Mouse (Mus musculus) embryonic facial prominence, embryonic 11.5 days (tissue): ENCODE data around the gene Chst15. TPM values are rescaled to one million over a fixed set of nuclear protein-coding genes. Genes with fewer than 3 reads are reported as not detected.

Experiments used
- ATAC-seq: fragments of 200-750 bp; cut with Nextera tagmentation; replicated peaks from 2 replicates; pipeline ENCODE4 v1.8.0; 2017; ENCODE audit warnings: low read depth; ENCODE audit not compliant: insufficient number of reproducible peaks, low FRiP score, low TSS enrichment
- DNase-seq: peaks from one replicate; pipeline ENCODE4 v3.0.0-alpha.2; 2015; ENCODE audit warnings: low spot score
- H3K27ac ChIP-seq: fragments of 300-500 bp; sonication (generic); replicated peaks from 2 replicates; pipeline ENCODE4 v1.5.1; 2014; ENCODE audit warnings: mild to moderate bottlenecking, low read depth, low read length, control low read depth
- H3K27me3 ChIP-seq: fragments of 300-500 bp; sonication (generic); 2 replicates; pipeline ENCODE4 v1.6.1; 2014; ENCODE audit warnings: mild to moderate bottlenecking, low read length, moderate library complexity, mixed read lengths; ENCODE audit not compliant: control insufficient read depth, insufficient read depth
- H3K36me3 ChIP-seq: fragments of 300-500 bp; sonication (generic); replicated peaks from 2 replicates; pipeline ENCODE4 v1.6.1; 2014; ENCODE audit warnings: low read depth, mild to moderate bottlenecking, low read length, moderate library complexity, mixed read lengths; ENCODE audit not compliant: control insufficient read depth, insufficient read depth
- H3K4me1 ChIP-seq: fragments of 300-500 bp; sonication (generic); 2 replicates; pipeline ENCODE4 v1.6.1; 2014; ENCODE audit warnings: low read length, mixed read lengths; ENCODE audit not compliant: control insufficient read depth, insufficient read depth
- H3K4me2 ChIP-seq: fragments of 300-500 bp; sonication (generic); 2 replicates; pipeline ENCODE4 v1.6.1; 2014; ENCODE audit warnings: low read depth, mild to moderate bottlenecking, control low read depth, low read length, moderate library complexity
- H3K4me3 ChIP-seq: fragments of 300-500 bp; sonication (generic); 2 replicates; pipeline ENCODE4 v1.5.1; 2014; ENCODE audit warnings: low read depth, low read length, control low read depth
- H3K9ac ChIP-seq: fragments of 300-500 bp; sonication (generic); replicated peaks from 2 replicates; pipeline ENCODE4 v1.6.1; 2014; ENCODE audit warnings: mild to moderate bottlenecking, control low read depth, low read length
- H3K9me3 ChIP-seq: fragments of 300-500 bp; sonication (generic); replicated peaks from 2 replicates; pipeline ENCODE4 v1.6.1; 2016; ENCODE audit warnings: mild to moderate bottlenecking, low read length, inconsistent platforms, mixed read lengths; ENCODE audit not compliant: control insufficient read depth
- WGBS: fragments of 180-500 bp; shearing (Covaris S2); extraction: QIAGEN DNeasy Blood & Tissue Kit; methylation state at CpG from one replicate; pipeline ENCODE4 v1.1.7; 2014; 5-methylcytosine and 5-hydroxymethylcytosine counted together
- polyA plus RNA-seq: library from polyadenylated mRNA; unstranded; fragments of >200 nt; fragmentation: Nextera tagmentation; extraction: Ambion mirVana; gene quantifications from 2 replicates; pipeline ENCODE4 v1.2.1, GENCODE M21; 2014

Chst15 gene
- polyA plus RNA-seq, 1 experiment from 2014 or later, result 8.7 TPM

DNA sequence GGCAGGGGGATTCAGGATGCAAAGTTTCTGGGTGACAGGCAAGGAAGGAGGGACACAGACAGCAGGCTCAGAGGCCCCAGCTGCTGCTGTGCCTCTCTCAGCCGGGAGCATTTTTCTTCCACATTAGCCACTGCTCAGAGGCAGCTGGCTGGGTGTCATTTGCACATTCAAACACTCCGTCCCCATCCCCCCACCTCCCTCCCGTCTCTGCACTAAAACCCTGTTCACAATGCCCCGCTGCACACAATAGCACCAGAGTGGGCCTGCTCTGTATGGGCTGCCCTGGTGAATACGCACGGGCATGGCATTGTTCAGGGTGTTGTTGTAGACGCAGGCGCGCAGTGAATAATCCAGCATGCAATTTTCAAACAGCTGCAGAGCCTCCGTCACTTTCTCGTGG, 69.5 kb downstream of the Chst15 start:
- Histone ChIP-seq H3K27ac (0 out of 2 replicates have a peak overlapping the region, but pooled peaks have one; percentile 22), H3K4me2 (no peak overlapping the region), H3K4me3 (no peak overlapping the region), H3K36me3 (no peaks in the 10 kb centered on the region), H3K9me3 (no peaks in the 10 kb centered on the region), H3K4me1 (peaks cover 3% of the 10 kb centered on the region; the same call in 1 of the 2 replicates), H3K27me3 (no peaks in the 10 kb centered on the region), H3K9ac (peak overlapping the region; percentile 36)
- 12% methylated on average over 11 of the region's 11 CpGs for WGBS
- ATAC-seq (peak; percentile 92), DNase-seq (peak; percentile 76)

DNA sequence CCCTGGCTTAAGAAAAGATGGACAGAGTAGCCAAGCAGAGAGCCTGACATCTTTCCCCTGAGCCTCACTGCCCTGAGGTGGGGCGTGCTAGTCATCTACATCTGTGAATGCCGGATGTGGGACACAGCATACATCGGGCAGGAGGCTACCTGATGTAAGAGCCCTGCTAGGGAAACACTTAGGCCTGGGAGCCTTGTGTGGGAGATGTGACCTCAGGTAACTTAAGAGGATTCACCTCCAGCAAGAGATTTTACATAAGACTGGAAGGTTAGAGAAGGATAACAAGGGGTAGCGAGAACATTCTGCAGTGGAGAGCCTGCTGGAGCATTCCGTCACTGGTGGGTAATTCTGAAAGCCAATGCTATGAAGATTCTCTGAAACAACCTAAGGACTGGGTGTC, 69.9 kb downstream of the Chst15 start:
- 54% methylated on average over 5 of the region's 5 CpGs for WGBS
- Histone ChIP-seq H3K4me1 (peaks cover 3% of the 10 kb centered on the region; the same call in 1 of the 2 replicates), H3K4me3 (no peak overlapping the region), H3K27me3 (no peaks in the 10 kb centered on the region), H3K9ac (peak overlapping the region; percentile 36; the same call in 1 of the 2 replicates), H3K9me3 (no peaks in the 10 kb centered on the region), H3K27ac (0 out of 2 replicates have a peak overlapping the region, but pooled peaks have one; percentile 22), H3K4me2 (no peak overlapping the region), H3K36me3 (no peaks in the 10 kb centered on the region)
- ATAC-seq (no peak), DNase-seq (no peak)

DNA sequence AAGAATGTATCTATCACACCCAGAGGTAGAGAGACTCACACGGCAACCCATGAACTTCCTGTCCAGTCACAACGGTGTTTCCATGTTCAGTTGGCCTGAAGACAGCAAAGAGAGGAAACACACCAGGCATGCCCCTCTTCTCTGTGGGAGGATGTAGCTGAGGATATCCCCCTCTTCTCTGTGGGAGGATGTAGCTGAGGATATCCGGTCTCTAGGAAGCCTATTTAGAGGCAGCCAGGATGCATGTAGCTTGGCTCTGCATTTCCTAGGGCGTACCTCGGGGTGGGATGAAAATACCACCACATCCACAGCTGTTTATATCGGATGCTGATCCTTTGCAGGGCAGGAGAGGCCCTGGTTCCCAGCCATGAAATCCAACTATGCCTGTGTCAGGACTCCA, 71.3 kb downstream of the Chst15 start:
- DNase-seq (no peak), ATAC-seq (no peak)
- Histone ChIP-seq H3K27ac (no peak overlapping the region), H3K27me3 (no peaks in the 10 kb centered on the region), H3K36me3 (no peaks in the 10 kb centered on the region), H3K4me1 (peaks cover 3% of the 10 kb centered on the region; the same call in 1 of the 2 replicates), H3K9me3 (no peaks in the 10 kb centered on the region), H3K4me2 (no peak overlapping the region), H3K4me3 (no peak overlapping the region), H3K9ac (no peak overlapping the region)
- WGBS, result 86% methylated on average over 6 of the region's 6 CpGs

DNA sequence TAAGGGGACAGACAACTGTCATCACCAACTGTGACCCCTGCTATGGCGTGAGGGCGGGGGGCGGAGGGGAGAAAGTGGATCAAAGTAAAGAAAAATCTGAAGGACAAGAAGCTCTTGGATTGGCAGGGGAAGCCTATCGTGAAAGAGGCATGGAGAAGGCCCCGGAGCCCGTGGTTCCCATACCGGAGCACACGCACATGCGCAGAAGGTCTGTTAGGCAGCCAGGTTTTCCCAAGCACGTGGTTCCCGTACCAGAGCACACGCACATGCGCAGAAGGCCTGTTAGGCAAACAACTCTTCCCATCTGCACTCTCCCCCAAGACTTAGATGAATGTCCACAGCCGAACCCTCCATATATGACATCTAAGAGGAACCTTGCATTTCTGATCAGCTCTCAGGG, 72.4 kb downstream of the Chst15 start:
- Histone ChIP-seq H3K4me3 (no peak overlapping the region), H3K9ac (no peak overlapping the region), H3K27ac (no peak overlapping the region), H3K9me3 (no peaks in the 10 kb centered on the region), H3K4me1 (no peaks in the 10 kb centered on the region), H3K36me3 (no peaks in the 10 kb centered on the region), H3K27me3 (no peaks in the 10 kb centered on the region), H3K4me2 (no peak overlapping the region)
- WGBS, result 88% methylated on average over 14 of the region's 14 CpGs
- DNase-seq (no peak), ATAC-seq (no peak)

DNA sequence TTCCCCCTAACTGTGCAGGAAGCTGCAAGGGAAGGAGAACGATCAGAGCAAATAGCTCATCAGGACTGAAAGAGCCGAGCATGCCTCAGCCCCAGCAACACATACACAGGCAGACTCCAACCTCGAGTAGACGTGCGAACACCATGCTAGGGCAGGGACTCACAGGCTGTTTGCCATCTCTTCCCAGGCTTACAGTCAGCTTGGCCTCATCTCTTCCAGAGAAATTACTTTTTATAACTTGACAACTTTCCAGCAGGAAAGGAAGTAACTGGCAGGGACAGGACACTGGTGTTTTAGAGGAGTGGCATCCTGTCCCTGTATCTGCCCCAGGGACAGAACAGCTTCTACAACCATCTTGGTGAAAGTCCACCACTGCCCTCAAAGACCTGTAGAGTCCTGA, 73.8 kb downstream of the Chst15 start:
- Histone ChIP-seq H3K4me3 (no peak overlapping the region), H3K4me1 (no peaks in the 10 kb centered on the region), H3K27ac (no peak overlapping the region), H3K9me3 (no peaks in the 10 kb centered on the region), H3K4me2 (no peak overlapping the region), H3K9ac (no peak overlapping the region), H3K27me3 (no peaks in the 10 kb centered on the region), H3K36me3 (no peaks in the 10 kb centered on the region)
- 89% methylated on average over 5 of the region's 5 CpGs for WGBS
- DNase-seq, result no peak
- ATAC-seq, result no peak

DNA sequence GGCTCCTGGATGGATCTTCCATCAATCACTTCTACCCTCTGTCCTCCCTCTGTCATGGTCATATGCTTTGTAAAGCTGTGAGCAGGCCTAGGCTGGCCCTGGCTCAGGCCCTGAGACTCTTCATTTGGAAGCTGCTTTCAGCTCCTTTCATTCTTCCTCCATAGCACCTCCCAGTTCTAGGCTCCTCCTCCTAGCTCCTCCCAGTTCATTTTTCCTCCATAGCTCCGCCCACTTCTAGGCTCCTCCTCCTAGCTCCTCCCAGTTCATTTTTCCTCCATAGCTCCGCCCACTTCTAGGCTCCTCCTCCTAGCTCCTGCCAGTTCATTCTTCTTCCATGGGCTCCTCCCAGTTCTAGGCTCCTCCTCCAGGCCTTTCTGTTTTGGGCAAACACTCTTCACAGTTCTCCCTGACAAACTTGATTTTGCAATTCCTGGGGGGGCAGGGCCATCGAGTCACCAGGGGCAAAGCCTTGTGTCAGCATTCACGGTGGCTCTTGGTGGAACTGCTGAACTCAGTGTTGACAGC, 74.3 kb downstream of the Chst15 start:
- H3K27me3 ChIP-seq, result no peaks in the 10 kb centered on the region
- H3K4me3 ChIP-seq, result no peak overlapping the region
- no peak overlapping the region for H3K9ac ChIP-seq
- H3K27ac ChIP-seq, result no peak overlapping the region
- H3K4me1 ChIP-seq, result no peaks in the 10 kb centered on the region
- no peaks in the 10 kb centered on the region for H3K36me3 ChIP-seq
- ATAC-seq (no peak), DNase-seq (no peak)
- H3K4me2 ChIP-seq, result no peak overlapping the region
- H3K9me3 ChIP-seq, result no peaks in the 10 kb centered on the region
- 45% methylated on average over 4 of the region's 4 CpGs for WGBS

DNA sequence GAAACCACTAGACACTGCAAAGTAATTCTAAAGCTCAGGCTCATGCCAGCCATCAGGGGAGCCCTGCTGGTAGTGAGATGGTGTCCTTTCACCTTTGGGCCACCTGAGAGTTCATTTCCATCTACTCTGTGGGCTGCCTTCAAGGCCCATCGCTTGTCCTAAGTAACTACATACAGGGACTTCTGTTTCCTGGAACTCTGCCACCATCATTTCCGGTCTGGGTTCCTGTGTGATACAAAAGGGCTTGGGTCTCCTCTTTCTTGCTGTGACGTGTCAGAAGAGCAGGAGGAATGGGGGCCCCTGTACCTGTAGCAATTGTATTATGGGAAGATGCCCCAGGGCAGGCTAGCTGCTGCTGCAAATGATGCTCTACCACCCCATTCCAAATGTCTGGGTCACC, 78.1 kb downstream of the Chst15 start:
- no peak overlapping the region for H3K4me2 ChIP-seq
- H3K36me3 ChIP-seq, result no peaks in the 10 kb centered on the region
- H3K9ac ChIP-seq, result no peak overlapping the region
- H3K4me1 ChIP-seq, result no peaks in the 10 kb centered on the region
- H3K27ac ChIP-seq, result no peak overlapping the region
- WGBS, result 88% methylated on average over 3 of the region's 3 CpGs
- DNase-seq (no peak), ATAC-seq (no peak)
- H3K4me3 ChIP-seq, result no peak overlapping the region
- no peaks in the 10 kb centered on the region for H3K27me3 ChIP-seq
- no peaks in the 10 kb centered on the region for H3K9me3 ChIP-seq

DNA sequence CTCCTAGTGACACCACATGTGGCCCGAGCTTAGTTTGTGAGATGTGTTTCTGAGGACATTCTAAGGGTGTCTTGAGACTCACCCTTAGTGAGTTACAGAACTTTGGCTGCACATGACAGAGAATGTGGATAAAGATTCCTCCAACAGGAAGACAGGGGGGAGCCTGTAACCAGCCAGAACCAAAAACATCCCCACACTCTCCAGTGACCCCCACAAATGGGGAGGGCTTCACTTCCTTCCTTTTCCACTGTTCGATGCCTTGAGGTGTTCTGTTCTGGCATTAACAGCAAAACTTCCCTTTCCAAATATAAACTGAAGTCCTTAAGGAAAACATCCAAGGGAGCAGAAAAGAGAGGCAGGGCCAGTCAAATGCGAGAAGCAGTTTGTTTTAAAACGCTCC, 79.8 kb downstream of the Chst15 start:
- no peak overlapping the region for H3K27ac ChIP-seq
- 71% methylated on average over 4 of the region's 4 CpGs for WGBS
- no peaks in the 10 kb centered on the region for H3K36me3 ChIP-seq

More for the DNA sequence above, 79.8 kb downstream of the Chst15 start:
- ATAC-seq, result no peak
- Histone ChIP-seq H3K9ac (no peak overlapping the region), H3K27me3 (no peaks in the 10 kb centered on the region), H3K4me1 (no peaks in the 10 kb centered on the region), H3K4me3 (no peak overlapping the region), H3K9me3 (no peaks in the 10 kb centered on the region), H3K4me2 (no peak overlapping the region)
- DNase-seq, result no peak
